Mouse (Mus musculus): Measurements from ENCODE around the gene Gdf1.

GRCm38 (mm10) chr8:70380069-70380468 is 50.5 kb downstream of the Gdf1 start:
- TF ChIP-seq POLR2A (IDR thresholded peaks at IDR 0.05; ENCODE audit: low read depth, low read length) (no peak), CTCF (IDR thresholded peaks at IDR 0.05; ENCODE audit: borderline replicate concordance, insufficient read depth, low read length) (no peak)
